Mouse (Mus musculus): ENCODE data around the gene F11r.
"Not testable (repeated sequence)": the region's sequence is repeated elsewhere in the genome, so short reads cannot be mapped to it uniquely, and the experiment has no call there.

The F11r gene

DNA sequence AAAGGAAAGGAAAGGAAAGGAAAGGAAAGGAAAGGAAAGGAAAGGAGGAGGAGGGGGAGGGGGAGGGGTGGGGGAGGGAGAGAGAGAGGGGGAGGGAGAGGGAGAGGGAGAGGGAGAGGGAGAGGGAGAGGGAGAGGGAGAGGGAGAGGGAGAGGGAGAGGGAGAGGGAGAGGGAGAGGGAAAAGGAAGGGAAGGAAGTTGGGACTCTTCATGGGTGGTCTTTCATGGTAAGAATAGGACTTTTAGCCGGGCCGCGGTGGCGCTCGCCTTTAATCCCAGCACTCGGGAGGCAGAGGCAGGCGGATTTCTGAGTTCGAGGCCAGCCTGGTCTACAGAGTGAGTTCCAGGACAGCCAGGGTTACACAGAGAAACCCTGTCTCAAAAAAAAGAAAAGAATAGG is 34.6 kb downstream of the F11r start:
- not testable (repeated sequence) for DNase-seq

DNA sequence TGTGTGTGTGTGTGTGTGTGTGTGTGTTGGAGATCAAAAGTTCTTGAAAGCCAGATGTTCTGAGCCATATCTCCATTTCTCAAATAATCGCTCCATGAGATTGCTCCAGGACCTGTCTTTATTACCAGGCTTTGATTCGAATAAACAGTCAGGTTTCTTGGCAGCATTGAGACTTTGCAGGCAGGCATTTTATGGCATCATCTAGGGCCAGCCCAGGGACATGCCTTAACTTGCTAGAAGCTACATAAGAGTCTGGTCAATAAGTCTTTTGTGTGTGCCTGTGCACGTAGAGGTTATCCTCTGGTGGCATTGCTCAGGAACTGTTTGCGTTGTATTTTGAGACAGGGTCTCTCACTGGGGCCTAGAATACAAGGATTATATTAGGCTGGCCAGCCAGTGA is 36.2 kb downstream of the F11r start:
- no peak for DNase-seq

DNA sequence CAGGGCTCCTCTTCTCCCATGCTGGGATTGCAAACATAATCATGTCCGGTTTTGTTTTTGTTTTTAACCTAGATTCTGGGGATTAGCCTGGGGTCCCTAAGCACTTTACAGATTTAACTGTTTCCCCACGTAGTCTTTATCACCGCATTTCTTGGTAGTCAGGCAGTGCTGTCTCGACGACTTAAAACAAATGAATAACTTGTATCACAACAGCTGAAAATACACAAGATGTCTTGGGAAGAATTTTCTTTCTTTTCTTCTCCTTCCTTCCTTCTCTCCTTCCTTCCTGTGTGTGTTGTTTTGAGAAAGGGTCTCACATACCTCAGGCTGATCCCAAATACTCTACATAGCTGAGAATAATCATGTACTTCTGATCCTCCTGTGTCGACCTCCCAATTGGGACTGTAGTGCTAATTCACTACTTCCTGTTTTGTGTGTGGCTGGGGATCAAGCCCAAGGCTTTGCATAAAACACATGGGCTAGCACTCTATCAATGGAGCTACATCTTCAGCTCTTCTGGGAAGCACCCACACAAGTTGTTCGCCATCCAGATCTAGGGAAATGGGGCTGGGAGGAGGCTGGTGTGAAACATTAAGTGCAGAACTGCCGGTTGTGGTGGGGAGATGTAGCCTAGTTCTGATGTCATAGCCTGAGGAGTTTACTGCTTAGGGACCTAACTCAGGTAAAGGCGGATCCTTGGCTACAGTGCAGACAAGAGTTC is 36.7 kb downstream of the F11r start:
- DNase-seq, result no peak

DNA sequence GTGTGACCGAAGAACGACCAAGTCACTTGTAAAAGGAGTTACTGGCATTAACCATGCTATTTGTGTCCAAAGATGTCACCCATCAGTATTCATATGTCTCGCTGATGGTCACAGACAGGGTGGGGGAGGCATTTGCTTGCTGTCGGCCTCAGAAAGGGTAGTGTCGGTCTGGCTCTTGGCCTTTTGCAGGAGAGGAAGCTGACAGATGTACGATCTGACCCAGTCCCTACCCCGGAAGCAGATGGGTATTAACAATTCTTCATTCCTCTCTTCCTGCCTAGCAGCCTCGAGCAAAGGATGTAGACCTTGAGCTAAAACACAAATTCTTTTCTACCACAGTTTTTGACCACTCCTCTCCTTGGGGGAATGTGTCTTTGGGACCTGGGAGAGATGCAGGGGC is 39.8 kb downstream of the F11r start:
- no peak for DNase-seq

DNA sequence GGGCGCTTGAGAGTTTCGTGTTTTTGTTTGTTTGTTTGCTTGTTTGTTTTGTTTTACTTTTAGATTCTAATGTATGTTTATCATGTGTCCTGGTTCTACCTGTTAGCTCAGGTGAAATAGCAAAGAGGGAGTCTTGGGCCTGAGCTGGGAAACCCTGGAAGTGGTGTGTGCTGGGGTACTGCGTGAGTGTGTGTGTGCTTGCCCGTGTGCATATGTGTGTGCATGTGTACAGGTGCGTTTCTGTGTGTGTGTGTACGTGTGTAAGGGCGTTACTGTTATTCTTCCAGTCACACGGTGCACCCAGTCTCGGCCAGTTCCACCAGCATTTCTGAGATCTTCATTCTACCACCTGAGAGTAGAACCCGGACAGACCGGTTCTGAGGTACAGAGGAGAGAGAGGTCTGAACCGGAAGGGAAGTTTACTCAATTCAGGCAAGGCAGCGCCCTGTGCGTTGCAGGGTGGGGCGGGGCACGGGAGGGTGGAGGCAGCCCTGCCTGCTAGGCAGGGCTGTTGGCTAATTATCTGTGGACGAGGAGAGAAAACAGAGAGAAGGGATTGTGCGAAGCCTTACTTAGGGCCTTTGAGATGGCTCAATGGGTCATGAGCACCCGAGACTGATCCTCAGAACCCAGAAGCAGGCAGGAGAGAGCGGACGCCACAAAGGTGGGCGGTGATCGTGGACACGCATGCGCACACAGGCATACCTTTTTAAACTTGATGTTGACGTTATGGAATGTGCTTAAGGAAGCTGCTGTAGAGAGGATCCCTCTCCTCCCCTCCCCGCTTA is 40.6 kb downstream of the F11r start:
- no peak for DNase-seq

DNA sequence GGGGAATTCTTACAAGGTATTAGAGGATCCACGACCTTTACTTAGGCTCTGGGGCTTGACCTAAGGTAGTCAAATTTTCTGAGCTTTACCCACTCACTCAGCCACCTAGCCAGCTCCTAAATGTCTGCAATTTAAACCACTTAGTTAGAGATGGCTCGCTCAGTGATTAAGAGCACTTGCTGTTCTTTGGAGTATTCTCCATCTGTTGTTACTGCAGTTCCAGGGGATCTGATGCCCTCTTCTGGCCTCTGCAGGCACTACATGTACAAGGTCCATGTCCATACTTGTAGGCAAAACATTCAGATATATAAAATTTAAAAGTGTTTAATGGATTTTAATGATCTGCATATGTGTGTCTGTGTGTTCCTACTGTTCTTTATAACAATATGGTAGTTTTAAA is 41.6 kb downstream of the F11r start:
- peak; percentile 68 for DNase-seq

DNA sequence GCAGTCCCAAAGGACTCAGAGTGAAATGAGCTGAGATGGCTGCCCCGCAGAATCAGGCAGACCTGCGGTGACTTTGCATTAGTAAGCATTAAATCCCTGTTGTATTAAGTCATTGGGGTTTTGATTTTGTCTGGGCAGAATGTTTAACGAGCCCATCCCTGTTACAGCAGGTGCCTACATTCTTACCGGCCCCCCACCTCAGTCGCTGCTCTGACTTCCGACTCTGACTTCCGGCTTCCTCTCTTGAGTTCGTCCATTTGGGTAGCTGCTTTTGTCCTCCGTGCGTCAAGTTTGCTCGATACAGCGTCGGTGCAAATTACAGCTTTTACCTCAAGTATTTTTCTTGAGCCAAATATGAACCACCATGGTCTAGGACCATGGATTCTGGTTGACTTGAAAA is 56.9 kb downstream of the F11r start:
- DNase-seq, result no peak

DNA sequence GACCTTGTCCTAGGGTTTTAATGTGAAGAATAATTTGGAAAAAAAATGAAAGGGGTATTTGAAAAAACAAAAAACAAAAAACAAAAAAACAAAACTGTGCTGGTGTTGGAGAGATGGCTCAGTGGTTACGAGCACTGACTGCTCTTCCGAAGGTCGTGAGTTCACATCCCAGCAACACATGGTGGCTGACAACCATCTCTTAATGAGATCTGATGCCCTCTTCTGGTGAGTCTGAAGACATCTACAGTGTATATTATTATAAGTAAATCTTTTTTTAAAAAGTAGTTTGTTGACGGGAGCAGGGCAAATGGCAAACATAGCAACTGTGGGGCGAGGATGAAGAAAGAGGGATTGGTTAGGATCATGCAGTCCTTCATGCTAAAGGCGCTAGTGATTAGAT is 58.0 kb downstream of the F11r start:
- DNase-seq, result no peak

DNA sequence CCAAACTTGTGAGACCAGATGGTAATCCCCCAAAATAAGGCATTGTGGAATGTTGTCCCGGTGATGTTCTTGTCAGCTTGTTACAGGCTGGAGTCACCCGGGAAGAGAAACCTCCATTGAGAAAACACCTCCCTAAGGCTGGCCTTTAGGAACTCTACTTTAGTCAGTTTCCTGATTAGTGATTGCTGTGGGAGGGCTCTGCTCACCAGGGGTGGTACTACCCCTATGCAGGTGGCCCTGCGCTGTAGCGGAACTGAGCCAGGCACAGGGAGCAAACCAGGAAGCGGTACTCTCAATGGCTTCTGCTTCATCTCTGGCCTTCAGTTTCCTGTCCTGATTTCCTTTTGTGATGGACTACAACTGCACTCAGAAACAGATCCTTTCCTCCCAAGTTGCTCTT is 62.5 kb downstream of the F11r start:
- DNase-seq, result no peak

DNA sequence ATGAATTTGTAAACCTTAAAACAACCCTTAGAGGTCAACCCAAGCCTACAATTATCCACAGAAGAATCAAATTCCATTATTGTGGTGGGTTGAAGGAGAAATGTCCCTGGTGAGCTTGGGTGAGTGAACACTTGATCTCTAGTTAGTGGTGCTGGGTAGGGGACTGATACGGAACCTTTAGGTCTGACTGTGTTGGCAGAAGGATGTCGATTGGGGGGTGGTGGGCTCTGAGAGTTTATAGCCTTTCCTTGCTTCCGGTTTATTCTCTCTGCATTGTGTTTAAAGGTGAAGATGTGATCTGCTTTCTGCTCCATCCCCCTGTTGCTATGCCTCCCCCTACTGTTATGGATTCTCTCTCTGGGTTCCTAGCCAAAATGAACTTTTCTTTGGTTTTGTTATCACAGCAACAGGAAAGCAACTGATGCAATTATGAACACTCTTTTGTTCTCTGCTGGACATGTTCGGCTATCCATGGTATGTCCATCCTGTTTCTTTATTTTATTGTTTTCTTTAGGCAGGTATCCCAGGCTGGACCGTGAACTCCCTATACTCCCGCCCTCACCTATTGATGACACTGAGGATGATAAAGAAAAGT is 63.8 kb downstream of the F11r start:
- no peak for DNase-seq

DNA sequence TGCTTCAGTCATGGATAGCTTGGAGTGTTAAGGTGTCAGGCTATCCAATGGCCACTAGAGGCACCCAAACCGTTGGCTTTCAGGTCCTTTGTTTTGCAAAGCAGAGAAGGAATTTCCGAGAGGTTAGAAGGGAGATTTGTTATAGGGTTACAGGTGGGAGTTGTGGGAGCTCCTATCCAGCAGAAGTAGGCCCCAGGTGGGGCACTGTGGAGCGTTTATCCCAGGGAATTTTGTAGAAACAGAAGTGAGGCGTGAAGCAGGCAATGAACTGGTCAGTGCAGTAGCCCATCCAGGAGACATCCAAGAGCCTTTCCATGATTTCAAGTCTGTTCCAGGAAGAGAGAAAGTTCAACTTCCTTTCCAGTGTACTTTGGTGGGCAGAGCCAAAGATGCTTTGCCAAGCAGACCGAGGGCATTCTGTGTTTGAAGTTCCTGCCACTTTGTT is 64.3 kb downstream of the F11r start:
- no peak for DNase-seq

DNA sequence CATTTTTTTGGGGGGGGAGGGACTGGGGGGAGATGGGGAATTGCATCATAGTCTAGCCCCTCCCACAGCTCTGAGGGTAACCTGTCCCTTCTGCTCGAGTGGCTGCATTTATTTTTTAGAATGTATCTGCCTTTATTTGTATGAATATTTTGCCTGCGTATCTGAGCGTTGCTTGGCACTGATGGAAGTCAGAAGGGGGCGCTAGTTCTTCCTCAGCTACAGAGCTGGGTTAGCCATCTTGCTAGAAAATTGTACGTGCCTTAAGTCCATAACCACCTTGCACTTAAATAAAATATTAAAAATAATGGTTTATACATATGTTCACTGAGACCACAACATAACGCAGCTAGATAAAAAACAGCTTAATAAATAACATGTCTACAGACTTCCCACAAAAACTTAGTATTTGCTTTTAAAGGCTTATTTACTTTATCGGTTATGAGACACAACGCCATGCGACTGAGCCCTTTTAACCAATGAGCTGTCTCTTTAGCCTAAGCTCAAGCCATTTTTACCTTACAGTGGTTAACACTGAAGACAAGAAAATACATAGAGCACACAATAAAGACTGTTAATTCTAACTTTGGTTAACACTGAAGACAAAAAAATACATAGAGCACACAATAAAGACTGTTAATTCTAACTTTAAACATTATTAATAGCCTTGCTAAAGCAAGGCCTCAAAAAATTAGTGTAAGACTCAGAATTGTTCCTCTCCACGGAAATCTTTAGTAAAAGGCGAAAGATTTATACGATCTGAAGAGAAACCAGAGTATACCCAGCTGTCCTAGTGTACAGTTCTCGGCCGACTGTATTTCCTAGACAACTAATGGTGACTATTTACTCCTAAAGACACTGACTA is 65.3 kb downstream of the F11r start:
- peak; percentile 26 for DNase-seq

DNA sequence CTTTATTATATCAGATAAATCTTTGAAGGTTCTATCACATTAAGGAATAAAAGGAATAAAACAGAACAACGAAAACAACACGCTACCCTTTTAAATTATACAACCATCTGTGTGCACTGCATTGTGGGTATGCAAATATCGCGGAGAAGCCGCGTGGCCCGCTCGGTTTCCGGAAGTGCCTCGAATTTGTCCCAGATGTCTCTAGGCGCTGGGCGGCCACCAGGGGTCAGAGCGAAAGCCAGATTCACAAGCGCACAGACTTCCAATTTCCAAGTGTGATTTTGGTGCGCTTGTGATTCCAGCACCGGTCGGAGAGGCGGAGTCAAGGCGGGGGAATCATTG is 65.9 kb downstream of the F11r start, which contains the start of gene Alyref2:
Gene Alyref2 (plus strand): TSS at position 229 of the 342 bp plus-strand sequence.
- peak; percentile 86 for DNase-seq

DNA sequence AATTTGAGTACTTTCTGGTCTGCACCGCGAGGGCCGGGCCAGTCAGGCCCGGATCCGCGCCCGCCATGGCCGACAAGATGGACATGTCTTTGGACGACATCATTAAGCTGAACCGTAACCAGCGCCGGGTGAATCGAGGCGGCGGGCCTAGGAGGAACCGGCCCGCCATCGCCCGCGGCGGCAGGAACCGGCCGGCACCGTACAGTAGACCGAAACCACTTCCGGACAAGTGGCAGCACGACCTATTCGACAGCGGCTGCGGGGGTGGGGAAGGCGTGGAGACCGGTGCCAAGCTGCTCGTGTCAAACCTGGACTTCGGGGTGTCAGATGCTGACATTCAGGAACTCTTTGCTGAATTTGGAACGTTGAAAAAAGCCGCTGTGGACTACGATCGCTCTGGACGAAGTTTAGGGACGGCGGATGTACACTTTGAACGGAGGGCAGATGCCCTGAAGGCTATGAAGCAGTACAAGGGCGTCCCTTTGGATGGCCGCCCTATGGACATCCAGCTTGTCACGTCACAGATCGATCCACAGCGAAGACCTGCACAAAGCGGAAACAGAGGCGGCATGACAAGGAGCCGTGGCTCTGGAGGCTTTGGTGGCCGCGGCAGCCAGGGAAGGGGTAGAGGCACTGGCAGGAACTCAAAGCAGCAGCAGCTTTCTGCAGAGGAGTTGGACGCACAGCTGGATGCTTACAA is 66.4 kb downstream of the F11r start:
- peak; percentile 58 for DNase-seq

DNA sequence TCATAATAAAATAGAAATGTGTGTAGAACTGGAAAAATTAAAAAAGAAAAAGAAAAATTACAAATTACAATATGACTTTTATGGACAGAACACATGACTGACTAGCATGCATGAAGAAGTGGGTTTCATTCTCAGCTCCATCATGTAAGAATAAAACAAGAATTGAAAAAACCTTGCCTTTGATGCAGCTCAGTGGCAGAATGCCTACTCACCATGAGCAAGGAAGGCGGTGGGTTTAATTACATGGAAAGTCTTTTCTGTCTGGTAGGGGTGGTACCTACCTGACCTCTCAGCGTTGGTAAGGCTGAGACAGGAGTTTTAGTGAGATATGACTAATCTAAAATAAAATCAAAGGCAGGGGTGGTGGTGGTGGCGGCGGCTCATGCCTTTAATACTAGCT is 67.3 kb downstream of the F11r start:
- no peak for DNase-seq

DNA sequence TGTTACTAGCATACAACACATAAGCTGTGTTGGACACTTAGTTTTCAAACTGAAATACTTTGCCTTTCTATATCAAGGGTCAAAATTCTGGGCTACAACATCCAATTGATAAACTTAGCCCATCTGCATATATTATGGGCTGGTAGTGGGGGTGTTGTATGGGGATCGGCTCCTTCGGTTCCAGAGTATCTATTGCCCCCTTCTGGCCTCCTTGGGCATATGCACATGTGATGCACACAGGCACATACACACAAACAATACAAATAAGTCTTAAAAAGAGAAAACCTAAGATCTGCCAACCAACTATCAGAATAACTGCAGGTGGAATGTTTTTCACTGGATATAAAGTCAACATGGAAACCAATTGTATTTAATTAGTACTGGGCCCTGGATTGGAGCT is 75.9 kb downstream of the F11r start:
- no peak for DNase-seq

DNA sequence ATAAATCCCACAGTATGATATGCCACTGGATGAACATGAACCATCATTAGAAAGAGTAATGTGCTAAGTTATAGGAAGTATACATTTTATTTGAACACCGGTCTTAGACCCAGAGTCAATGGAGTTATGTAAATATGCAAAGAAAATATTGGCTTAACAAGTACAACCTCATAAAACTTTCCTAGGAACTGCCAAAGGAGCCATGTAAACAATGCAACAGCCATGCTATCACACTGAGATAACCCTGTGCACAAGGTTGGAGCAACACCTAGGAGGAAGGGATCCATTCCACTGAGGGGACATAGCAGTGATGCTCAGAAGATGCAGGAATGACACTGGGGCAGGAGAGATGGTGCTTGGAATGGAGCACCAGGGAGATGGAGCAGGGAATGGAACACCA is 76.4 kb downstream of the F11r start:
- no peak for DNase-seq

All from cerebellum, adult 8-10 months (tissue).